Mouse (Mus musculus): Measurements from ENCODE around the gene Ccnb3. TPM values are rescaled to one million over a fixed set of nuclear protein-coding genes. Genes with fewer than 3 reads are reported as not detected.

Gene Ccnb3
- polyA plus RNA-seq (2012; rRNA removed) (0.19 and 0.38 TPM in 2 replicates), polyA plus RNA-seq (2014; fragmentation: Nextera tagmentation; extraction: Ambion mirVana) (0.07 TPM in 1 of 2 replicates, not detected in the other)

DNA sequence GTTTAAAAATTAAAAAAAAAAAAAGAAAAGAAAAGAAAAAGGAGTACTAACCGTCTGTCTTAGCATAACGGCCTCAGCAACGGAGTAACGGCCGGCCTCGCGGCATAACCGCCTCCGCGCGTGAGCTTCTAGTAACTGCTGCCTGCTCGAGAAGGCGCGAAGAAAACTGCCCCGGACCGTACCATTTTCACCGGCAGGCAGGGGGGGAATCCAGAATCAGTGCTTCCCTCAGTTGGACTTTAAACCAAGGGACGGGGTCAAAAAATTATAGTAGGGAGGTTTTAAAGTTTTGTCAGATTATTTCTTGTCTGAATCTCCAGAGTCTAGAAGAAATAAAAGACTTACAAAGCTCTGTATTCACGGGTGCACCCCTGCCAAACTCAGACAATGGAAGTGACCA is at the start of gene Ccnb3:
Gene Ccnb3, minus strand, starts transcription at position 101 of the 400 bp plus-strand sequence.
- DNase-seq (ENCODE audit: low spot score) (no peak), ATAC-seq (ENCODE audit: low FRiP score, low read depth) (no peak)
- Histone ChIP-seq H3K36me3 (ENCODE audit: control insufficient read depth, insufficient read depth, low read length) (no peaks in the 10 kb centered on the region), H3K4me1 (ENCODE audit: control insufficient read depth, insufficient read depth, low read length) (no peaks in the 10 kb centered on the region), H3K4me3 (replicated peaks; ENCODE audit: low read length) (no peak within 1 kb of the TSS), H3K9me3 (ENCODE audit: control insufficient read depth, low read length) (no peaks in the 10 kb centered on the region), H3K9ac (ENCODE audit: low read depth, low read length, severe bottlenecking) (no peak within 1 kb of the TSS), H3K27ac (replicated peaks; ENCODE audit: low read depth, low read length) (no peak within 1 kb of the TSS), H3K4me2 (replicated peaks; ENCODE audit: low read depth, low read length, severe bottlenecking) (no peak within 1 kb of the TSS), H3K27me3 (ENCODE audit: control insufficient read depth, insufficient read depth, low read length) (no peaks in the 10 kb centered on the region)
- 95% methylated on average over 19 of the region's 19 CpGs for WGBS
- TF ChIP-seq POLR2A (IDR thresholded peaks at IDR 0.05; ENCODE audit: borderline replicate concordance, extremely low read depth, insufficient read depth, insufficient read length), result no peak

DNA sequence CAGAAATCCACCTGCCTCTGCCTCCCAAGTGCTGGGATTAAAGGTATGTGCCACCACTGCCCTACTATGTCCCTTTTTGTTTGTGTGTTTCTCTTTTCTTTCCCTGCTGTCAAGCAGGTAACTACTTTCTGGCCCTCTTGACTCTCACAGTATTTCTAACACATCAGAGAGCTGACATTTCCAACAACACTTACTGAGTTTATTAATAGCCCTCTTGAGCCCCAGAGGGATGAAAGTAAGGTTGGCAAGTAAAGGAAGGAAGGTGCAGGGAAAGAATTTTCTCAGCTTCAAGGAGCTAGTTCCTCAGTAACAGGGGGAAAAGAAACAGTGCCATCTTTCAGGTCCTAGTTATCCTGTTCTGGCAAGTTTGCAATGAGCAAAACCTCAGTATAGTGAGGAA is 48.9 kb upstream of the Ccnb3 start:
- Histone ChIP-seq H3K9me3 (ENCODE audit: control insufficient read depth, low read length) (no peaks in the 10 kb centered on the region), H3K4me1 (ENCODE audit: control insufficient read depth, insufficient read depth, low read length) (no peaks in the 10 kb centered on the region), H3K27me3 (ENCODE audit: control insufficient read depth, insufficient read depth, low read length) (no peaks in the 10 kb centered on the region), H3K36me3 (ENCODE audit: control insufficient read depth, insufficient read depth, low read length) (no peaks in the 10 kb centered on the region), H3K27ac (replicated peaks; ENCODE audit: low read depth, low read length) (no peak overlapping the region), H3K4me3 (replicated peaks; ENCODE audit: low read length) (no peak overlapping the region), H3K4me2 (replicated peaks; ENCODE audit: low read depth, low read length, severe bottlenecking) (no peak overlapping the region), H3K9ac (ENCODE audit: low read depth, low read length, severe bottlenecking) (no peak overlapping the region)
- ATAC-seq (ENCODE audit: low FRiP score, low read depth), result no peak
- no peak for DNase-seq (ENCODE audit: low spot score)
- no peak for TF ChIP-seq POLR2A (IDR thresholded peaks at IDR 0.05; ENCODE audit: borderline replicate concordance, extremely low read depth, insufficient read depth, insufficient read length)

DNA sequence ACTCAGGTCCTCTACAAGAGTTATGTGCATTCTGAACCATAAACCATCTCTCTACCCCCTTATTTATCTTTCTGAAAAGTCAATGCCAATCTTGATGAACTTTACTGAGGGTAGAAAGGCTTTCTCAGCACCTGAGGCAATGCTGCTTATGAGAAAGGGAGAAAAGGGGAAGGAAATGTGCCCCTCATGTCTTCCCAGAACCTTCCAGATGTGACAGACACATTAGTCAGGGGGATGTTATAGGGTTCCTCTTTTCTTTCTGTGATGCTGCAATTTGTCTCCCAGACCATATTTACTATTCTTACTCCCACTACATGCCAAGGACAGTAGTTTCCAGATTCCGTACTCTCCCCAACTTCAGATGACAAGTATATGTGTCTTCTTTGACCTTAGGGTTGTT is 44.5 kb upstream of the Ccnb3 start:
- TF ChIP-seq POLR2A (IDR thresholded peaks at IDR 0.05; ENCODE audit: borderline replicate concordance, extremely low read depth, insufficient read depth, insufficient read length), result no peak
- no peak for ATAC-seq (ENCODE audit: low FRiP score, low read depth)
- no peak overlapping the region for H3K9ac ChIP-seq (ENCODE audit: low read depth, low read length, severe bottlenecking)

DNA sequence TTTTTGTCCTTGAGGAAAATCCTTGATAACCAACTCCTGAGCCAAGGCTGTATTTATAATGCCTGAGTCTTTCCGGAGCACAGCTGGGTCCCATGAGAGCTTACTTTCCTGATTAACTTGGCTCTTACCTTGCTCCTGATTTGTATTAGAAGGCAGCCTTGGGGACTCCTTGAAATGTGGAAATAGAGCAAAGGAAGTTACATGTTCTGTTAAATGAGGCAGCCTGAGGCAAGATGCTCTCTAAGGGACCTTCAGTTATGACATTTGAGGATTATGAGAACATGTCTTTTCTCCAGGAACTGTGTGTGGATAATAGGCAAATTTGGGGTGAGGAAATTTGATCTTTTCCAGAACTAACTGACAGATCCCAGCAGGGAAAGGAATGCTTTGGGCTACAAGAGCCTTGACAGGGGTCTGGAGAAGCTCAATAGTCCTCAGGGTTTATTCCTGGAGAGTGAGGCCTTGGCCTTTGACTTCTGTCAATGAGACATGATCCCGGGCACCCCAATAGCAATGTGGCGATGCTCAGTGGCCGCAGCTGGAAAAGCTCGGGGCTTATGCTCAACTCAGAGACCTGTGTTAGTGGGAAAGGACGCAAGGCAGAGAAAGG is 38.5 kb upstream of the Ccnb3 start:
- TF ChIP-seq POLR2A (IDR thresholded peaks at IDR 0.05; ENCODE audit: borderline replicate concordance, extremely low read depth, insufficient read depth, insufficient read length), result no peak
- no peak overlapping the region for H3K27ac ChIP-seq (replicated peaks; ENCODE audit: low read depth, low read length)
- DNase-seq (ENCODE audit: low spot score) (peak; percentile 27), ATAC-seq (ENCODE audit: low FRiP score, low read depth) (peak; percentile 55)
- no peaks in the 10 kb centered on the region for H3K4me1 ChIP-seq (ENCODE audit: control insufficient read depth, insufficient read depth, low read length)
- no peaks in the 10 kb centered on the region for H3K9me3 ChIP-seq (ENCODE audit: control insufficient read depth, low read length)
- H3K4me2 ChIP-seq (replicated peaks; ENCODE audit: low read depth, low read length, severe bottlenecking), result no peak overlapping the region
- H3K4me3 ChIP-seq (replicated peaks; ENCODE audit: low read length), result no peak overlapping the region
- no peaks in the 10 kb centered on the region for H3K27me3 ChIP-seq (ENCODE audit: control insufficient read depth, insufficient read depth, low read length)
- no peak overlapping the region for H3K9ac ChIP-seq (ENCODE audit: low read depth, low read length, severe bottlenecking)
- WGBS, result 54% methylated on average over 6 of the region's 6 CpGs
- H3K36me3 ChIP-seq (ENCODE audit: control insufficient read depth, insufficient read depth, low read length), result no peaks in the 10 kb centered on the region

More for the DNA sequence above, 44.5 kb upstream of the Ccnb3 start:
- no peak overlapping the region for H3K27ac ChIP-seq (replicated peaks; ENCODE audit: low read depth, low read length)
- H3K4me2 ChIP-seq (replicated peaks; ENCODE audit: low read depth, low read length, severe bottlenecking), result no peak overlapping the region
- no peaks in the 10 kb centered on the region for H3K4me1 ChIP-seq (ENCODE audit: control insufficient read depth, insufficient read depth, low read length)
- 84% methylated on average over 1 of the region's 1 CpGs for WGBS
- H3K9me3 ChIP-seq (ENCODE audit: control insufficient read depth, low read length), result no peaks in the 10 kb centered on the region
- no peaks in the 10 kb centered on the region for H3K27me3 ChIP-seq (ENCODE audit: control insufficient read depth, insufficient read depth, low read length)
- no peak overlapping the region for H3K4me3 ChIP-seq (replicated peaks; ENCODE audit: low read length)
- DNase-seq (ENCODE audit: low spot score), result no peak
- no peaks in the 10 kb centered on the region for H3K36me3 ChIP-seq (ENCODE audit: control insufficient read depth, insufficient read depth, low read length)

DNA sequence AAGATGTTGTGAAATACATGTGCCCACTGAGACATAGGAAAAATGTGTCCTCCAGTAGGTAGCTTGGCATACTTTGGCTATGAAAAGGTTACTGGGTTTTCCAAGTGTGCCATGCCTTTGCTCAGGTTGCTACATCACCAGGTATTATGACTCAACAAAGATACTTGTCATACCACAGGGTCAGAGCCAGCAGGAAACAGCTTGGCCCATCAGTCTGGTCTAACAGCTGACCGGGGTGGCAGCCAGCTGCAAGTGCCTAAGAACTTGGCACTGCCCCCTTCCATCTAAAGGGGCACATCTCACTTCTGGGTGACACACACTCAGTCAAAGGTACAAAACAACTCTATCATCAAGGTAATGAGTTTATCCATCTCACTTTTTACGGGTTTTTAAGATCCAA is 26.6 kb upstream of the Ccnb3 start:
- H3K27me3 ChIP-seq (ENCODE audit: control insufficient read depth, insufficient read depth, low read length), result no peaks in the 10 kb centered on the region
- no peaks in the 10 kb centered on the region for H3K36me3 ChIP-seq (ENCODE audit: control insufficient read depth, insufficient read depth, low read length)
- ATAC-seq (ENCODE audit: low FRiP score, low read depth) (no peak), DNase-seq (ENCODE audit: low spot score) (no peak)
- 79% methylated on average over 2 of the region's 2 CpGs for WGBS
- H3K9me3 ChIP-seq (ENCODE audit: control insufficient read depth, low read length), result no peaks in the 10 kb centered on the region
- H3K4me1 ChIP-seq (ENCODE audit: control insufficient read depth, insufficient read depth, low read length), result no peaks in the 10 kb centered on the region
- H3K4me3 ChIP-seq (replicated peaks; ENCODE audit: low read length), result no peak overlapping the region
- H3K27ac ChIP-seq (replicated peaks; ENCODE audit: low read depth, low read length), result no peak overlapping the region
- no peak overlapping the region for H3K4me2 ChIP-seq (replicated peaks; ENCODE audit: low read depth, low read length, severe bottlenecking)
- H3K9ac ChIP-seq (ENCODE audit: low read depth, low read length, severe bottlenecking), result no peak overlapping the region
- TF ChIP-seq POLR2A (IDR thresholded peaks at IDR 0.05; ENCODE audit: borderline replicate concordance, extremely low read depth, insufficient read depth, insufficient read length), result no peak

All from limb, embryonic 14.5 days (tissue).